Mouse (Mus musculus) MEL (cell line): ENCODE data around the gene Msmp.

Source experiments
- CTCF ChIP-seq, 3 experiments: IDR thresholded peaks in 2 of 3; conservative IDR thresholded peaks in 1 of 3; 2 replicates each; pipeline ENCODE4 v1.5.1; 2011 to 2012; ENCODE audit warnings: low read length in 3 of 3, low read depth in 2 of 3, mild to moderate bottlenecking in 2 of 3, improper control_type of control experiment in 1 of 3, inconsistent platforms in 1 of 3, mixed read lengths in 1 of 3, moderate library complexity in 1 of 3; ENCODE audit not compliant: control insufficient read depth in 1 of 3, insufficient read depth in 1 of 3, poor library complexity in 1 of 3, severe bottlenecking in 1 of 3
- ETS1 ChIP-seq: IDR thresholded peaks from 2 replicates; pipeline ENCODE4 v1.6.1; 2012; ENCODE audit warnings: low read depth, mild to moderate bottlenecking, inconsistent platforms, low read length, improper control_type of control experiment, moderate library complexity
- TAL1 ChIP-seq: IDR thresholded peaks from 2 replicates; pipeline ENCODE4 v1.6.1; 2012; ENCODE audit warnings: mild to moderate bottlenecking, inconsistent platforms, low read length, moderate library complexity, mixed read lengths
- TBP ChIP-seq: IDR thresholded peaks from 2 replicates; pipeline ENCODE4 v1.8.0; 2011; ENCODE audit warnings: low read depth, low read length, improper control_type of control experiment
- ZC3H11A ChIP-seq: IDR thresholded peaks from 2 replicates; pipeline ENCODE4 v1.6.1; 2012; ENCODE audit warnings: low read depth, mild to moderate bottlenecking, inconsistent platforms, low read length, improper control_type of control experiment

- TF ChIP-seq ZC3H11A (no peak), CTCF (IDR thresholded peaks at IDR 0.05 in 2 of 3, conservative IDR thresholded peaks at IDR 0.05 in 1 of 3; ENCODE audit: control insufficient read depth in 1 of 3, insufficient read depth in 1 of 3, low read depth in 2 of 3, low read length in 3 of 3, poor library complexity in 1 of 3, severe bottlenecking in 1 of 3) (no peak), TAL1 (no peak), ETS1 (0 out of 2 replicates have a peak, but pooled peaks have one; percentile 17), TBP (peak; percentile 60)
These were observed 24.6 kb downstream of the Msmp start for GRCm38 (mm10) chr4:43559519-43560242.
